Mouse (Mus musculus) olfactory bulb, adult 2 months (tissue): Measurements from ENCODE around the gene C330007P06Rik.

Source experiments
- CTCF ChIP-seq: fragments of 200-500 bp; IDR thresholded peaks from 2 replicates; pipeline ENCODE4 v1.5.1; 2012; ENCODE audit warnings: low read depth, mild to moderate bottlenecking, low read length, moderate library complexity; ENCODE audit not compliant: insufficient read depth
- POLR2A ChIP-seq: fragments of 200-500 bp; IDR thresholded peaks from 2 replicates; pipeline ENCODE4 v1.6.1; 2012; ENCODE audit warnings: mild to moderate bottlenecking, low read depth, low read length, moderate library complexity; ENCODE audit not compliant: insufficient read depth

GRCm38 (mm10) chrX:36803189-36803588 lies 70.7 kb downstream of the C330007P06Rik start:
- TF ChIP-seq POLR2A (no peak), CTCF (no peak)
